Mouse (Mus musculus) cerebellum, adult 2 months (tissue): ENCODE measurements around the gene Mrpl58.
A peak's percentile ranks its signal among the peaks of the same experiment; 100 is the strongest.

Experiments
- CTCF ChIP-seq: fragments of 200-500 bp; IDR thresholded peaks from 2 replicates; pipeline ENCODE4 v1.5.1; 2011; ENCODE audit warnings: low read depth, mild to moderate bottlenecking, control low read depth, low read length, moderate library complexity, borderline replicate concordance; ENCODE audit not compliant: insufficient read depth
- POLR2A ChIP-seq: fragments of 200-500 bp; IDR thresholded peaks from 2 replicates; pipeline ENCODE4 v1.6.1; 2011; ENCODE audit warnings: low read length, control low read depth, borderline replicate concordance; ENCODE audit not compliant: insufficient read depth

- TF ChIP-seq POLR2A: peak; percentile 33; the same call in 1 of the 2 replicates
- TF ChIP-seq CTCF: no peak
Measured at GRCm38 (mm10) chr11:115400630-115401391, 2.7 kb upstream of the Mrpl58 start.
